Mouse (Mus musculus): Measurements from ENCODE around the gene Nsmce4a.
"Not testable (repeated sequence)": the region's sequence is repeated elsewhere in the genome, so short reads cannot be mapped to it uniquely, and the experiment has no call there.

Gene Nsmce4a

GRCm38 (mm10) chr7:130533316-130534260 lies 39.3 kb downstream of the Nsmce4a start:
- peak; percentile 81 for DNase-seq

GRCm38 (mm10) chr7:130531138-130531537 lies 41.8 kb downstream of the Nsmce4a start:
- not testable (repeated sequence) for DNase-seq

- DNase-seq: no peak
Measured at GRCm38 (mm10) chr7:130527306-130527705, 45.6 kb downstream of the Nsmce4a start.

- no peak for DNase-seq
Measured at GRCm38 (mm10) chr7:130523451-130523850, 49.5 kb downstream of the Nsmce4a start.

GRCm38 (mm10) chr7:130520812-130521422 lies 52.0 kb downstream of the Nsmce4a start:
- peak; percentile 73 for DNase-seq

GRCm38 (mm10) chr7:130520049-130520425 lies 52.9 kb downstream of the Nsmce4a start, which contains the start of gene Ate1:
Gene Ate1 (minus strand): TSS chr7:130520369.
- no peak for DNase-seq

- DNase-seq: peak; percentile 96
Measured at GRCm38 (mm10) chr7:130519096-130520048, 53.5 kb downstream of the Nsmce4a start.

GRCm38 (mm10) chr7:130518213-130519095 lies 54.5 kb downstream of the Nsmce4a start:
- no peak for DNase-seq

- no peak for DNase-seq
Measured at GRCm38 (mm10) chr7:130510243-130510642, 62.7 kb downstream of the Nsmce4a start.

GRCm38 (mm10) chr7:130503006-130503405 lies 69.9 kb downstream of the Nsmce4a start:
- DNase-seq: no peak

- no peak for DNase-seq
Measured at GRCm38 (mm10) chr7:130501499-130501898, 71.4 kb downstream of the Nsmce4a start.

- DNase-seq: no peak
Measured at GRCm38 (mm10) chr7:130493346-130493745, 79.6 kb downstream of the Nsmce4a start.

- no peak for DNase-seq
Measured at GRCm38 (mm10) chr7:130492026-130492425, 80.9 kb downstream of the Nsmce4a start.
